Mouse (Mus musculus) ES-Bruce4 (cell line): ENCODE results near the gene Prkce. TPM values are rescaled to one million over a fixed set of nuclear protein-coding genes. Genes with fewer than 3 reads are reported as not detected.
A peak's percentile ranks its signal among the peaks of the same experiment; 100 is the strongest.

Experiments used
- H3K27ac ChIP-seq: 2 replicates; pipeline ENCODE4 v1.5.1; 2012; ENCODE audit warnings: low read length, inconsistent platforms; ENCODE audit not compliant: insufficient read depth
- H3K27me3 ChIP-seq: 2 replicates; pipeline ENCODE4 v1.6.1; 2012; ENCODE audit warnings: mild to moderate bottlenecking, low read length, inconsistent platforms; ENCODE audit not compliant: control insufficient read depth, poor library complexity, insufficient read depth, severe bottlenecking
- H3K36me3 ChIP-seq: 2 replicates; pipeline ENCODE4 v1.6.1; 2012; ENCODE audit warnings: inconsistent platforms, mild to moderate bottlenecking, low read length, moderate library complexity; ENCODE audit not compliant: control insufficient read depth, poor library complexity, insufficient read depth, severe bottlenecking
- H3K4me1 ChIP-seq: one replicate; pipeline ENCODE4 v1.8.1; 2011; ENCODE audit warnings: low read length; ENCODE audit not compliant: control insufficient read depth, insufficient read depth
- H3K4me3 ChIP-seq: 2 replicates; pipeline ENCODE4 v1.5.1; 2011; ENCODE audit warnings: low read depth, mild to moderate bottlenecking, low read length
- H3K9ac ChIP-seq: 2 replicates; pipeline ENCODE4 v1.6.1; 2012; ENCODE audit warnings: low read depth, mild to moderate bottlenecking, inconsistent platforms; ENCODE audit not compliant: poor library complexity, severe bottlenecking
- H3K9me3 ChIP-seq: replicated peaks from 2 replicates; pipeline ENCODE4 v1.6.1; 2012; ENCODE audit warnings: mild to moderate bottlenecking, low read length, inconsistent platforms; ENCODE audit not compliant: control insufficient read depth, poor library complexity, insufficient read depth, severe bottlenecking
- CTCF ChIP-seq: IDR thresholded peaks from one replicate; pipeline ENCODE4 v1.8.1; 2011; ENCODE audit warnings: low read depth, low read length
- EP300 ChIP-seq: IDR thresholded peaks from 2 replicates; pipeline ENCODE4 v1.6.1; 2011; ENCODE audit warnings: low read depth, low read length; ENCODE audit not compliant: insufficient read depth
- POLR2A ChIP-seq: IDR thresholded peaks from one replicate; pipeline ENCODE4 v1.8.1; 2011; ENCODE audit warnings: low read length; ENCODE audit not compliant: insufficient read depth
- polyA plus RNA-seq: library from polyadenylated mRNA; stranded (reverse); fragments of >200 nt; gene quantifications from 2 replicates; pipeline ENCODE4 v1.2.4, GENCODE M21; 2011; ENCODE audit warnings: low read depth; ENCODE audit not compliant: missing spikeins, insufficient read depth, insufficient read length

The Prkce gene
- polyA plus RNA-seq, 1 experiment: 4.3 TPM

DNA sequence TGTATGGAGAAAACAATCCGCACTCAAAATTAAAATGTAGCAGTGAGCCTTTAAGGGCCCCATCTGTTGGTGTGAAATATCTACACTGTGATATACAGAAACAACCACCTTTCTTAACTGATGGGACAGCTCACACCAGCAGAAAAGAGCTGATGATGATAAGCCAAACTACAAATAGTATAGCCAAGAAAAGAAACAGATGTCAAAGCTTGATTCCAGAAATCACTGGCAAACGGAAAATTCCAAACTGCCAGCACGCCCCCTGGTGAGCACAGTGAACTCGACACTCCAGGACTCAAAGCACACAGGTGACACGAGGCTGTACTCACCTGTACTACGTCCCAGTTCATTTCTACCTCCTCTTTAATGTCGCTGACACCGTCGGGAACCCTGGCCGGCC is 31.8 kb upstream of the Prkce start:
- Histone ChIP-seq H3K27ac (0 out of 2 replicates have a peak overlapping the region, but pooled peaks have one; percentile 3), H3K9me3 (no peaks in the 10 kb centered on the region), H3K36me3 (peaks cover 41% of the 10 kb centered on the region), H3K9ac (no peak overlapping the region), H3K4me3 (no peak overlapping the region), H3K4me1 (no peaks in the 10 kb centered on the region), H3K27me3 (no peaks in the 10 kb centered on the region; the same call in 1 of the 2 replicates)
- TF ChIP-seq CTCF: peak; percentile 54
- TF ChIP-seq POLR2A: no peak

GRCm38 (mm10) chr17:86144537-86145078 is 23.0 kb upstream of the Prkce start:
- Histone ChIP-seq H3K4me3 (peak overlapping the region; percentile 88), H3K27me3 (no peaks in the 10 kb centered on the region), H3K9ac (peak overlapping the region; percentile 71), H3K36me3 (peaks cover 12% of the 10 kb centered on the region), H3K27ac (peak overlapping the region; percentile 7; the same call in 1 of the 2 replicates), H3K9me3 (no peaks in the 10 kb centered on the region), H3K4me1 (no peaks in the 10 kb centered on the region)
- TF ChIP-seq EP300 (no peak), POLR2A (no peak), CTCF (no peak)

- Histone ChIP-seq H3K27ac (peak within 1 kb of the TSS; percentile 36), H3K4me1 (no peaks in the 10 kb centered on the region), H3K9ac (peak within 1 kb of the TSS; percentile 83), H3K4me3 (peak within 1 kb of the TSS; percentile 88), H3K27me3 (no peaks in the 10 kb centered on the region), H3K9me3 (no peaks in the 10 kb centered on the region), H3K36me3 (peaks cover 12% of the 10 kb centered on the region)
- no peak for TF ChIP-seq EP300
- TF ChIP-seq POLR2A: peak; percentile 35
- TF ChIP-seq CTCF: no peak
Measured at GRCm38 (mm10) chr17:86145079-86145951, 22.3 kb upstream of the Prkce start, which contains the start of gene Srbd1. Gene Srbd1 (minus strand): TSS chr17:86145175.

- no peak for TF ChIP-seq EP300
- TF ChIP-seq POLR2A: no peak
- TF ChIP-seq CTCF: no peak
- Histone ChIP-seq H3K4me3 (no peak overlapping the region), H3K4me1 (no peaks in the 10 kb centered on the region), H3K9me3 (peaks cover 5% of the 10 kb centered on the region; the same call in 1 of the 2 replicates), H3K27me3 (no peaks in the 10 kb centered on the region), H3K36me3 (no peaks in the 10 kb centered on the region), H3K9ac (no peak overlapping the region), H3K27ac (peak overlapping the region; percentile 66)
Measured at GRCm38 (mm10) chr17:86149726-86150125, 17.9 kb upstream of the Prkce start.

DNA sequence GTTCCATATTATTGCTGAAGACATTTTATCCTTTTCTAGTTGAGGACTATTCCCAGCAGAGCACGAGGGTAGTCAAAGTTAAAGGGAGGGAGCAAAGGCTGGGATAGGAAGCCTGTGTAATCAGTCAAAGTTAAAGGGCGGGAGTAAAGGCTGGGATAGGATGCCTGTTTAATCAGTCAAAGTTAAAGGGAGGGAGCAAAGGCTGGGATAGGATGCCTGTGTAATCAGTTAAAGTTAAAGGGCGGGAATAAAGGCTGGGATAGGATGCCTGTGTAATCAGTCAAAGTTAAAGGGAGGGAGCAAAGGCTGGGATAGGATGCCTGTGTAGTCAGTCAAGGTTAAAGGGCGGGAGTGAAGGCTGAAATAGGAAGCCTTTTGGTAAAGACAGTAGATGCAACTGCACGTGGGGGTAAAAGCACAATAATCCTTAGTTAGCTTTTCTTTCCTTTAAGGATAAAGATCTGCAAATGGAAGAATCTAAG is 16.7 kb upstream of the Prkce start:
- Histone ChIP-seq H3K4me1 (no peaks in the 10 kb centered on the region), H3K27ac (no peak overlapping the region), H3K4me3 (no peak overlapping the region), H3K9ac (no peak overlapping the region), H3K27me3 (no peaks in the 10 kb centered on the region), H3K9me3 (peaks cover 5% of the 10 kb centered on the region; the same call in 1 of the 2 replicates), H3K36me3 (no peaks in the 10 kb centered on the region)
- no peak for TF ChIP-seq POLR2A
- no peak for TF ChIP-seq CTCF
- TF ChIP-seq EP300: no peak

DNA sequence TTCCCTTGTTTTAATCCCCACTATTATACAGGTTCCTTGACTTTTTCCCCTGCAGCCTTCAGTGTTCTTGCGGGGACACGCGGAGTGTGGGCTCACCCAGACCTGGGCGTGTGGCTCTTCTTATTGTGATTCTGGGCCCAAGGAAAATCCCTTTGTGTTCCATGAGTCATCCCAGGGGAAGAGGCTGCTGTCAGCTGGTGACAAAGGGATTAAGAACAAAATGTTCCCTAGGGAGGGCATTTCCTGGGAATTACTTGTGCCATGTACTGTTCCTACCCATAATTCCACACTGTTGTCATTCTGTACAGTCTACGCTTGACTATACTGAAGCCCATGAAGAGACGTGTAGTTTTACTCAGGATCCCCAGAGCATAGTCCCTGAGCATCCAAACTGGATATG is 10.6 kb upstream of the Prkce start:
- TF ChIP-seq EP300: no peak
- TF ChIP-seq CTCF: no peak
- no peak for TF ChIP-seq POLR2A
- H3K27ac ChIP-seq: no peak overlapping the region
- H3K36me3 ChIP-seq: no peaks in the 10 kb centered on the region
- no peaks in the 10 kb centered on the region for H3K4me1 ChIP-seq
- H3K4me3 ChIP-seq: no peak overlapping the region
- H3K9ac ChIP-seq: no peak overlapping the region
- H3K27me3 ChIP-seq: no peaks in the 10 kb centered on the region
- H3K9me3 ChIP-seq: peaks cover 5% of the 10 kb centered on the region; the same call in 1 of the 2 replicates
